Comparison of ENCODE assay signal across 7 mouse cellular contexts in genomic region chr5:98328848-98329624, GRCm38 (mm10). TPM values are rescaled to one million over a fixed set of nuclear protein-coding genes. Genes with fewer than 3 reads are reported as not detected.
DNase-seq lines count a peak whose midpoint lies in the region; ATAC-seq and TF ChIP-seq lines count a peak whose summit lies in the region.

Gene Cfap299 (plus strand): TSS chr5:98329304.

- no peak within 1 kb of the TSS for H3K27ac ChIP-seq in midbrain, embryonic 12.5 days (replicated peaks)
- H3K27ac ChIP-seq in small intestine, adult 2 months (ENCODE audit: insufficient read depth, low read depth, low read length) = no peak within 1 kb of the TSS

- H3K9me3 ChIP-seq in midbrain, embryonic 12.5 days = no peaks in the 10 kb centered on the region

- DNase-seq in adrenal gland, adult 8-10 months = peak; percentile 55
- peak; percentile 89 for DNase-seq in embryo, embryonic 9.5 days (ENCODE audit: extremely low spot score)
- peak; percentile 95 for DNase-seq in heart, adult 11 months
- DNase-seq in kidney, adult 11 months = peak; percentile 74
- DNase-seq in left cerebral cortex, postnatal 4 days = peak; percentile 86

- peak within 1 kb of the TSS; percentile 60 for H3K4me3 ChIP-seq in midbrain, embryonic 12.5 days
- peak within 1 kb of the TSS; percentile 69 for H3K4me3 ChIP-seq in small intestine, adult 2 months (ENCODE audit: low read depth, low read length)

- peak; percentile 98 for TF ChIP-seq CTCF in small intestine, adult 2 months (IDR thresholded peaks at IDR 0.05; ENCODE audit: extremely low read depth, insufficient read length, insufficient replicate concordance, low read depth, low read length)

- no peaks in the 10 kb centered on the region for H3K36me3 ChIP-seq in midbrain, embryonic 12.5 days
- H3K36me3 ChIP-seq in small intestine, adult 2 months (ENCODE audit: control insufficient read depth, insufficient read depth, low read length) = no peaks in the 10 kb centered on the region

- WGBS in midbrain, embryonic 12.5 days = 2% methylated on average over 46 of the region's 46 CpGs
- 2% methylated on average over 46 of the region's 46 CpGs for WGBS in small intestine, adult 2 months

- H3K4me1 ChIP-seq in midbrain, embryonic 12.5 days = 0 out of 2 replicates have a peak, but pooled peaks cover 3% of the 10 kb centered on the region
- H3K4me1 ChIP-seq in small intestine, adult 2 months (ENCODE audit: control insufficient read depth, insufficient read depth, insufficient read length, low read length) = peaks cover 2% of the 10 kb centered on the region; the same call in 1 of the 2 replicates

- H3K4me2 ChIP-seq in midbrain, embryonic 12.5 days (replicated peaks) = peak within 1 kb of the TSS; percentile 84

- intact Hi-C loops in left cerebral cortex, postnatal 4 days (cut with DNase I) = loop anchor here (5.0 to 10.0 kb wide), 2 partner anchors 134 to 1202 kb away; no protein-coding TSS in a partner anchor

- ATAC-seq in midbrain, embryonic 12.5 days (ENCODE audit: low FRiP score, low read depth) = peak; percentile 95

- no peak for TF ChIP-seq POLR2A in small intestine, adult 2 months (IDR thresholded peaks at IDR 0.05; ENCODE audit: low read depth, low read length)

- H3K27me3 ChIP-seq in midbrain, embryonic 12.5 days = peaks cover 17% of the 10 kb centered on the region
- no peaks in the 10 kb centered on the region for H3K27me3 ChIP-seq in small intestine, adult 2 months (ENCODE audit: control insufficient read depth, insufficient read depth, low read length)

- H3K9ac ChIP-seq in midbrain, embryonic 12.5 days (replicated peaks) = peak within 1 kb of the TSS; percentile 47

RNA-seq across cellular contexts. Expression of gene Cfap299, which starts in this region (rescaled TPM):
- total RNA-seq in adrenal gland, adult 8-10 months (2022) = not detected
- 1 to 10 TPM in 1 of 2 experiments, under 1 TPM in 1; 0.70 to 1.5 TPM for total RNA-seq in left cerebral cortex, postnatal 4 days (2021)
- 0.71 and 0.73 TPM in 2 replicates for polyA plus RNA-seq in midbrain, embryonic 12.5 days (2016; fragmentation: Nextera tagmentation; extraction: Ambion mirVana)
- not detected in 2 replicates for polyA plus RNA-seq in small intestine, adult 2 months (2012; rRNA removed)

Comparison
In these comparisons a context has a peak if more than half of its experiments do, and no peak if none do; other contexts are left out.
1. Peak in DNase-seq in adrenal gland, adult 8-10 months; RNA of the gene not detected or under 1 TPM.
2. Peak in ATAC-seq, H3K4me3 ChIP-seq, H3K9ac ChIP-seq and H3K4me2 ChIP-seq in midbrain, embryonic 12.5 days; RNA of the gene not detected or under 1 TPM.